Mouse (Mus musculus): ENCODE data around the gene Padi4.
A peak's percentile ranks its signal among the peaks of the same experiment; 100 is the strongest.

Gene Padi4

DNA sequence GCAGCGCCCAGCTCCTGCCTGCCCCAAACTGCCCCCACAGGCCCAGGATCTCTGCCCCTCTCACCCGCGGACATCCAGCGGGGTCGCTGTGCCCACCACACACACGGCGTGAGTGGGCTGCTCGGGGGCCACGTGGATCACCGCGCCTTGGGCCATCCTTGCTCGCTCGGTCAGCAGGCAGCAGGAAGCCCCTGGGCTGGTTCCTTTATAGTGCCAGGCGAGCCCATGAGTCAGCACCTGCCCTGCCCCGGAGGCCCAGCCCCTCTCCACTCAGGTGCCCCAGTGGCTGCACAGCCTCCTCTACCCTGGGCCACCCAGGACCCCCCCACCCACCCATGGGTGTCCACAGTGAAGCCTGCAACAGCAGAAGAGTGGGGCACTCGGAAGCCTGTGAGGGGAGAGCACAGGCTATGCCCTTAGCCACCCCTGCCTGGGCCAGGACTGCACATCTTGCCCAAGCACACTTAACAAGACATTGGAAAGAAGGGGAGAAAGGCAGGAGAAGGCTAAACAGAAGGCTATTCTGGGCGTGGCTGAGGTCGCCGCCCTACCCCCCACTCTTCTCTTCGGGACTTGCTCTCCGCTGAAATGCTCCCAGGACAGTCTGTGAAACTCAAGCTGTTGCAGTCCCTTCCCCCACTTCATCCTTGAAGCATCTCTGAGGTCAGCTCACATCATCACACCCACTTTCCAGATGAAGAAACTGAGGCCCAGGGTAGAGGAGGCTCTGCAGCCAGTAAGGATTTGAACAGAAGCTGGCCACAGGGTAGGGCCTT lies at the start of gene Padi4:
Padi4 (minus strand) TSS at position 212 of the 776 bp plus-strand sequence.
- DNase-seq (ENCODE audit: low spot score in 2 of 2): no peak

DNA sequence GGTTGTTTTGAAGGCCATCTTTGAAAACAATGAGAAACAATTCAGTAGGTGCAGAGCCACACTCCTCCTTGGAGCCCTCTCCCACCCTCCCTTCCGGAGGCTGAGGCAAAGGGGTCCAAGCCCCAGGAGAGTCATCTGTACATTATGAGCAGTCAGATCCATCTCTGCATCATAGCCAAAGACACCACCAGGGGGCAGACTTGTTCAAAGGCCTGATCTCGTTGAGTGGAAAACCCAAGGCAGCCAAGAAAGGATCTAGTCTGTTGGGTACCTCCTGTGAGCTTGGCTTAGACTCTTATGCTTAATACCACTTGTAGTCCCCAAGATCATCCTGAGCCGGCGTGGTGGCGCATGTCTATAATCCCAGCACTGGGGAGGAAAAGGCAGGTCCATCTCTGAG lies 48.0 kb upstream of the Padi4 start:
- peak; percentile 50 to 72 for DNase-seq (ENCODE audit: low spot score in 2 of 2)

DNA sequence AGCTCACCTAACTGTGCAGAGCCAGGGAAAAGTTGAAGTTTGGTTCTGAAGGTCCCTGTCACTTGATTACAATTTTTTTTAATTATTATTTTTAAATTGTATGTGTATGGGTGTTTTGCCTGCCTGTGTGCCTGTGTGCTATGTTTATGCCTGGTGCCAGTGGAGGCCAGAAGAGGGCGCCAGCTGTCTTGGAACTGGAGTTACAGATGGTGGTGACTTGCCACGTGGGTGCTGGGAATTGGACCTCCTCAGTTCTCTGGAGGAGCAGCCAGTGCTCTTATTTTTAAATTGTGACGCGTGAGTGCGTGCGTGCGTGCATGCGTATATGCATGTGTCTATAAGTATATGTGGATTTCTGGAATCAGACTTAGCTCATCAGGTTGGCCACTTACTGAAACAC lies 43.4 kb upstream of the Padi4 start:
- DNase-seq (ENCODE audit: low spot score in 2 of 2): no peak

DNA sequence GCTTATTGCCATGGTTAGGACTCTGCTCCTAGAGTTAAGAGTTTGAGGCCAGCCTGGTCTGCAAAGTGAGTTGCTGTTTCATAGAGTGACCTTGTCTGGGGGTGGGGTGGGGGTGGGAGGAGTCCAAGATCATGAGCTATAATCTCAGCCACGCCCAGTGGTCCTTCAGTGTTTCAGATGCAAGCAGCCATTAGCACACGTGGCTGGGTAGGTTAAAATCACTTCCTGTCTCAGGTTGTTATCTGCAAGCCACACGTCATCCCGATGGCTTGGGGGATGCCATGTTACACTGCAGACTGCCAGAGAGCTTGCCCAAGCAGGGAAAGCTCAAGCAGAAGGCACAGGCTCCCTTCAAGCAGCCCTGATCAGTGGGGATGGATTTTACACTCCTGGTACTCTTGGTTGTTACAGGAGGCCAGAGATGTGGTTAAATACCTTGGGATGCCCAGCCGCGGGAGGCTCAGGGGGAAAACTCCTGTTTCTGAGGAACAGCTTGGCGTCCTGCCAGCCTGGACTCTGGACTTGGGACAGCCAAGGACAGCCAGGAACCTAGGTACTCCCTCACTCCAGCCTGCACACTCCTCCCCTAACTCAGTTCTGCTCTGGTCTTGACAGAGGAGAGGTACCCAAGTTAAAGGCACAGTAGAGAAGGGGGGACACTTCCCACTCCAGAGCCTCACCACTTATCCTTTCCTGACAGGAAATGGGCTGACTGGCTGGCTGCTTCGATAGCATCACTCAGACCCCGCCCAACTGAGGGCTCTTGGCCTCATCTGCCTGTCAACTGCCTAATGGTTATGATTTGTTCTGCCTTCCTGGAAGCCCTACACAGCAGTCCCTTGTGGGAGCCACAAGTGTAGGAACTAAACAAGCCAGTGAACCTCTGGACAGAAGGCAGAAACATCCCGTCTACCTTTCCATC lies 42.2 kb upstream of the Padi4 start:
- no peak for DNase-seq (ENCODE audit: low spot score in 2 of 2)

DNA sequence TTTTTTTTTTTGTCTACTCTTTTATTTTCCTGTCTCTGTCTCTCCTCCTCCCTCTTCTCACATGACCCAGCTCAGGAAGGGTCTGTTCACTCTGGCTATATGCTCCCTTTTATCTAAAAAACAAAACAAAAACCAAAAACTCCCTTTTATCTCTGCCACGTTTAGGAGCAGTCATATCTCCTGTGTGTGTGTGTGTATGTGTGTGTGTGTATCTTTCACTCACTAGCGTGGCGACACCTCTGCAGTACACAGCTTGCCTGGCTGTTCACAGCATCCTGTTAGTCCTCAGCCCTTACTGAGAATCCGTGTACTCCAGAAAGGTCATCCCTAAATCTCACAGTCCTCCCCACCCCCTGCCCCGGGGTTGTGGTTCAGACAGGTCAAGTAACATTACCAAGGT lies 41.5 kb upstream of the Padi4 start:
- no peak for DNase-seq (ENCODE audit: low spot score in 2 of 2)

DNA sequence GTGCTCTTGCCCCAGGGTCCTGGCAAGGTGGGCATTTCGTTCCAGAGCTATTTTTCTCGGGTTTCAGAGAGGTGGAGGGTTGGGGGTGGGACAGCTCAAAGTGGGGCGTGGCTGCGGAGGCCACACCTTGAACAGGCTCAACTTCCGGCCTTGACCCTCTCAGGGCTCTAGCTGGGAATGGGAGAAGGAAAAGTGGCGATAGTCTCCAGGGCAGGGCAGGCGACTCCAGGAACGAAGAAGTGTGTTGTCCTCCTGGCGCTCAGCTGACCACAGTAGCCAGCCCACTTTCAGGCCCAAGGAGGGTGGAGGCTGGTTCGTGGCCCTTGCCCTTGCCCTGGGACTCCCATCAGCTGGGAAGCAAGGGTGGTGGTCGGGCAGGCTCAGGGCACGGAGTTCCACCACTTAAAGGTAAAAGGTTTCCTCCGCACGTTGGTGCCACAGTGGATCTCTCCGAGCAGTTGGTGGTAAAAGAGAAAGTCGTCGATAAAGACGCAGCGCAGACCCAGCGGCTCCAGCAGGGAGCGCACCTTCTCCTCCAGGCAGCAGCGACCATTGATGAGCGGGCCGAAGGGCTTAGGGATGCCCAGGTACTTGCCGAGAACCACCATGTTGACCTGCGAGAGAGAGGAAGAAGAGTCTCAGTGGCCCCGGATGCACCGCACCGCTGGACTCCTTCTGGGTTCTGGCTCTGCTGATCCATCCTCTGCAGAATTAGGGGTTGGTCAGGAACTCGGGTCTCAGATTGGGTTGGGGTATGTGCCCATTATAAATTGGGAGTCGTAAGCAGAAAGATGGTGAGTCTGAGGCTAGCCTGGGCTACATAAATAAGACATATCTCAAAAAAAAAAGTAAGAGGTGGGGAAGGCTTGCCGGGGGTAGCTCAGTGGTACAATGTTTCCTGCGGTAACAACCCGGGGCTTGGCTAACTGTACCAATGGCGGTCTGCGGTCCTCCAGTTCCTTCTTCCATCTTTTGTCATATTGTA lies 40.5 kb upstream of the Padi4 start:
- DNase-seq (ENCODE audit: low spot score in 2 of 2): peak in 1 of 2 experiments; percentile 6

DNA sequence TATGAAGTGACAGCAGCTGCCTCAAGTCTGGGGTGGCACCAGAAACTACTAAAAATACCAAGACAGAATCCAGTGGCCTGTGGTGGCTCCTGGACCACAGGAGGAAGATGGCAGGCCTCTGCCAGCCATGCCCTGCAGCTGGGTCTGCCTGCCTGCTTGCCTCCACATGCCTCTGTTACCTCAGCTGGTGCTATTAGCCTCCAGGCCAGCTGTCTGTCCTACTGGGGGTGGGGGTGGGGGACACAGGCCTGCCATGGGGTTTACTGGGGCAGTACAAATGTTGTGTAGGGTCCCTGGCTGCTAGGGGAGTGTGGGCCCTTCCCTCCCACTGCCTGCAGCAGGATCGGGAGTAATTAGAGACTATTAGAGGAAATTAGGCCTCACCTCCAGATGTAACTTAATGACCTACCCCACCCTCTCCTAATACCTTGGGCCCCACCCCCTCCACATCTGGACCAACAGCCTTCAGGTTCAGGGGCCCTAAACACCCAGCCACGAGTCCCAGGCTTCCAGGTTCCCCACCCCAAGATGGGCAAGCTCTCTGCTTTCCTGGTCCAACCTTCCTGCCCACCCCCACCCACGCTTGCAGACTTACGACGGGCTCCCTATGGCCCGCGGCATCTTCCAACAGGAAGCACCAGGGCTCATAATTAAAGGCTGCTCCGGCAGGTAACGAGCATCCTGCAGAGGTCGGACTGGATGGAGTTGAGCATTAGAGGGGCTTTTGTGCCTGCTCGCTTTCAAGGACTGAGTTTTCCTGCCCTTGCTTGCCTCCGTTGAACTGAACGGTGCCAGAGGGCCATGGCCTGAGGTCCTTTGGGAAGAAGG lies 39.5 kb upstream of the Padi4 start:
- no peak for DNase-seq (ENCODE audit: low spot score in 2 of 2)

DNA sequence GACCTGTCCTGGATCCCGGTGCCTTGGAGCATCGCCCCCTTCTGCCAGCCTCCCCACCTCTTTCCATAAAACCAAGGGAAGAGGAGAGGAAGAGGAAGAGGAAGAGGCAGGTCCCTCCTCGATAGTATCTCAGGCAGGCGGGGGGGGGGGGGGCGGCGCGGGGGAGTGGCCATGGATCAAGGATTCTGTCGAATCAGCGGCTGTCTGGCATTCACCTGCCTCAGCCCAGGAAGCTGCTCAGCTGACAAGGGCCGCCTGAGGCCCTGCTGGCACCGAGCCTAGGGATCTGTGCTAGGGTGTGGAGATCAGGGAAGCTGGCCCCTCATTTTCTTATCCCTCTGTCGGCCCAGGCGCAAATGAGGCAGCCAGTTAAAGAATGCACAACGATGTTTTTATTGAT lies 38.6 kb upstream of the Padi4 start:
- DNase-seq (ENCODE audit: low spot score in 2 of 2): no peak

DNA sequence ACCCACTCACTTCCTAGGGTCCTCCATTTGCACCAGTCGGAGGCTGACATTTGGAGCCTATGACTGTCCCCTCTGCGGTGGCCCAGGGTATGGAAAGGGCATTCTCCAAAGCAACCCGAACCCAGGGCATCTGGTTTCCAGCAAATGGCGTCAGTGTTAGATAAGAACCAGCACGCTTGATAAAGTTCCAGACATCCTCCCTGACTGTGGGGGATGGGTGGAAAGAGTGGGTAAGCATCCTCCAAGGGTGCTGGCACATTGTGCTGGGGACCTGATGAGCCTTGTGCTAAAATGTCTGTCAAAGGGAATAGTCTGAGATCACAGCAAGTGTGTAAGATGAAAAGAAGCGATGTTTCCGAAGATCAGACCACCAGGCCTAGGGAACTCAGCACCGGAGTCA lies 38.2 kb upstream of the Padi4 start:
- no peak for DNase-seq (ENCODE audit: low spot score in 2 of 2)

DNA sequence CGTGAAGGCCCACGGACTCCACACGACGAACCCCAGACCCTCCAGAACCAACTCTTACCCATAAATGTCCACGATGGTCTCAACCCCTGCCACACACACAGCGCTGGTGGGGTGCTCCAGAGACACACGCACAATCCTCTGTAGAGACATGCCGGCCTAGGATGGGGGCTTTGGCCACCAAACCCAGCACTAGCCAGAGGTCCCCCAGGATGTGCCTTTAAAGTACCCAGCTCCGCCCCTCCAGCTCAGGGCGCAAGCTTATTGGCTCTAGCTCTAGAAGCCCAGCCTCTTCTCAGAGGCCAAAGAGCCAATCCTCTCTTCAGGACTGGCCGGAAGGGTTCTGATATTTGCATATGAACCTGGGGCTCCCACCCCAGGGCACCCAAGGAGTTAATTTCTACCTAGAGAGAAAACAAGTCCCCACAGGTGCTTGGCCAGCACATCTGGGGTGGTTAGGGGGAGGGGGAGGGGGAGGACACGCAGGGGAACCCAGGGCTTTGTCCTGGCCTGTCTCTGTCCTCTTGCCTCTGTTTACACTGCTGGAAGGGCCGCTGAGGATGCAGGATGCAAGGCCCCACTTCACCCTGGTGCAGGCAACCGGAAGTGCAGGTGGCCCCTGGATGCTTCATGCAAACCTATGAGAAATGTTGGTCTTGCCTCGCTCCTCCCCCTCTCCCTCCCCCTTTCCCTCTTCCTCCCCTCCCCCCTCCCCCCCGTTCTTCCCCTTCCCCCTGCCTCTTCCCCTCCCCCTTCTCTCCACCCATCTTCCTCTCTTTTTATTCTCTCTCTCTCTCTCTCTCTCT lies 36.6 kb upstream of the Padi4 start, which contains the start of gene Padi3:
Padi3 (minus strand) TSS at position 191 of the 803 bp plus-strand sequence.
- DNase-seq (ENCODE audit: low spot score in 2 of 2): no peak

DNA sequence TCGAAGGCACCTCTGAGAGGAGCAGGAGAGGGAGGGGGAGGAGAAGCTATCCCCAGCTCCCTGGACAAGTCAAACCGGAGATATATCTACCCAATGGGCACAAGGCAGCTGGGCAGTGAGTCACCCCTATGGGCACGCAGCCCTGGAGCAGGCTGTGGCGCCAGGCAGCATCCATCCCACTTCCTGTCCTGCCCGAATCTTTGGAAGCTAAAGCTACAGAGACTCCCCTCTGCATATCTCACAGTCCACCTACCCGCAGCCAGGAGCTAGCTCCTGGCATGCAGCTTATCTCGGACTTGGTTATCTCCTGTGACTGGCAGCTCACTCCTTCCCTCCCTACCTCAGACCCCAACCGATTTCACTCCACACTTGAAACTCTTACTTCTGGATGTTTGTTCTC lies 35.1 kb upstream of the Padi4 start:
- no peak for DNase-seq (ENCODE audit: low spot score in 2 of 2)

DNA sequence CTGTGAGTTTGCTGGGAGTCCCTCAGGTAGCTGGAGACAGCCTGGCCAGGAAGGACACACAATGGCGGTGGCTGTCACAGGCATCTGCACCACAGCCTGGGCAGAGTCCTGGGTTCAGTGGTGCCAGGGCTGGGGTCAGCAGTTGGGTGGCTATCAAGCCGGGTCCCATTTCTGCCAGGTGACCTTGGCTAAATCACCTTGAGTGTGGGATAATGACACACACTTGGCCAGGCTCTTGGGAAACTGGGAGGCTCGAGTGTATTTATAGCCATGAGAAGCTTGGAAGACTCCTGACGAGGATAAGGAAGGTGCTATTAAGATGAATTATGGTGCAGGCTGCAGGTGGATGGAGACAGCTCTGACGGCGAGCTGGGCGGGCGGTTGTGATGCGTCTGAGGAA lies 30.6 kb upstream of the Padi4 start:
- no peak for DNase-seq (ENCODE audit: low spot score in 2 of 2)

DNA sequence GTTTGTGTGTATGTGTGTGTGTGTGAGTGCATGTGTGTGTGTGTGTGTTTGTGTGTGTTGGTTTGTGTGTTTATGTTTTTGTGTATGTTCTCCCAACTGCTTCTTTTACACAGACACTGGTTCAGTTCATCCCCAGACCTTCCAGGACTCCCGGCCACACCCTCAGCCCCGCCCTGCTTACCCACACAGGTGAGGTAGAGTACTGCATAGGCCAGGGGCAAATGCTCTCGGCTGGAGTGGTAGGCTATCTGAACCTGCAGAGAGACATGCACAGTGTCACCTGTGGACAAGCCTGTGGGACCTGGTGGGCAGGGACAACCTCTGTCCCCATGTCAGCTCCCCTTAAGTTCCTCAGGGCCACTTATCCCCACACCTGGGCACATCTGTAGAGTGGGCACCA lies 27.3 kb upstream of the Padi4 start:
- no peak for DNase-seq (ENCODE audit: low spot score in 2 of 2)

DNA sequence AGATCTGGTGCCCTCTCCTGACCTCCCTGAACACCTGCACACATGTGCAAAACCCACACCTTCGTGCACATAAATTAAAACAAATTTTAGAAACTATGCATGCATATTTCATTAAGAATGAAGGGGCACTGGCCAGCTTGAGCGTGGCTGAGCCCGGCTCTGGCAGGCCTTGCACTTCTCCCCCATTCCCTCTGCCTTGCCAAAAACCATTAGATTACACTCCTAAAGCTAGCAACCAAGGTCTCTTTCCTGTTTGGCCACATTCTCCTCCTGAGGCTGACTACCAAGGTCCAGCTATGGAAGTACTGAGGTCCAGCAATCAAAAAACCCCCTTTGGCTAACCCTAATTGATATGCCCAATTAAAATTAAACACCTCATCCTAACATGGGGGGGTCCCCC lies 22.8 kb upstream of the Padi4 start:
- no peak for DNase-seq (ENCODE audit: low spot score in 2 of 2)

DNA sequence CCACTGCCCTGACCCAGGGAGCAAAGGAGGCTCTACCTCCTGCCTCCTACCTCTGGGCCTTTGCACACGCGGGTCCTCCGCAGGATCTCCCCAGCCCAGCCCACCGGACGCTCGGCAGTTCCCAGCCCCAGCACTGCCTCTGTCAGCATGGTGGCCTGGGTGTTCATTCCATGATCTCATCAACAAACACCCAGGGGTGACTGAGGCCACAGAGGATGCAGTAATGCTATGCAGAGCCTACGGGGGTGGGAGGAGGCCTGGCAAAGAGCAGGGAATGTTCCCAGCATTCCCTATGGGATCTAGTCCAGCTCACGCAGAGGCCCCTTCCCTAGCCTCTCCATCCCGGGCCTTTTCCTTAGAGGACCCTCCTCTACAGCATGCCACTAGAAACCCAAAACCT lies 20.6 kb upstream of the Padi4 start:
- no peak for DNase-seq (ENCODE audit: low spot score in 2 of 2)

DNA sequence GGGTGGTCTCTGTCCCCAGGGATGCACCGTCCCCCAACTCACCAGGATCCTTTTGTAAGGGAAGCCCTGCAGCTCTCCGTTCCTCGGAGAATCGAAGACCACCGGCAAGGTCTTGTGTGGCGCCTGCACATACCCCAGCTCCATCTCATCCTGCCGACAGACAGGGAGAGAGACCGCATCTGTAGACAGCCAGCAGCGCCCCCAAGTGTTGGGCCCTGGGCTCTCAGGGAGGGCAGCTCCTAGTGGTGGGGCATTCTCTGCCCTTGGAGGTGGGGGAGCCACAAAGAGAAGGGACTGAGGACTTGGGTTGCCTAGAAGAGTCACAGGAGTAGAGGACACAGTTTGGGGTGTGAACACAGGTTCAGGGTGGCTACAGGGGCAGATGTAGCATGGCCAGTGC lies 19.8 kb upstream of the Padi4 start:
- DNase-seq (ENCODE audit: low spot score in 2 of 2): no peak

DNA sequence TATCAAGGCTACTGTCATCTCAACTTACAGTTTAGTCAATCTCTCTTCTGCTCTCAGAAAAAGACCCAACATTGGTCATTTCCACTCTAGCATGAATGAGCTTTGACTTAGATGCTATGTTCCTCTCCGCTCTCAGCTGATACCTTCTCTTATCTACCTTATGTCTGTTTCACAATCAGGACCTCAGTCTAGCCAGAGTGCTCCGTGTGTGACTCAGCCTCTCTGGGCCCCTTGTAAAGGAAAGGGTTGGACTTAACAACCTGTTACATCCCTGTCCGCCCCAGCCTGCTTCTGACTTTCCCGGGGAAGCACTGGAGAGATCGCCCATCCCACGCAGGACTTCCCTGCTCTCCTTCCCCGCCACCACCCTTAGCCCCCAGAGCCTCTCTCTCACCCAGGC lies 18.5 kb upstream of the Padi4 start:
- DNase-seq (ENCODE audit: low spot score in 2 of 2): no peak

DNA sequence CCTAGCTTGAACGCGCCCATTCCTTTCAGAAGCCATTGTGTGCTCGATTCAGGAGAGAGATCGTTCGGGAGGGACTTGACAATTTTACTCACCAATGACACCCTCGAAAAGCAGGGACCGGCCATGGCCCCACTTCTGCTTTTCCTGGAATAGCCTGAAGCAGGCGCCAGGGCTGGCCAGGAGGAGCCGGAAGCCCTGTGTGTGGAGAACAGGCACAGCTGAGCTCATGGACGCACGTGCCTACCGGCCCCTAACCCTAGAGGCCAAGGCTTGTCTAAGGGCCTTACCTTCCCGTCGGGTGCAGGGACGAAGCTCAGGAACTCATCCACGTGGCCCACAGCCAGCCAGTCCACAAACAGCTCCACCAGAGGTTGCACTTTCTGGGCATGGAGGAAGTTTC lies 17.0 kb upstream of the Padi4 start:
- DNase-seq (ENCODE audit: low spot score in 2 of 2): no peak

DNA sequence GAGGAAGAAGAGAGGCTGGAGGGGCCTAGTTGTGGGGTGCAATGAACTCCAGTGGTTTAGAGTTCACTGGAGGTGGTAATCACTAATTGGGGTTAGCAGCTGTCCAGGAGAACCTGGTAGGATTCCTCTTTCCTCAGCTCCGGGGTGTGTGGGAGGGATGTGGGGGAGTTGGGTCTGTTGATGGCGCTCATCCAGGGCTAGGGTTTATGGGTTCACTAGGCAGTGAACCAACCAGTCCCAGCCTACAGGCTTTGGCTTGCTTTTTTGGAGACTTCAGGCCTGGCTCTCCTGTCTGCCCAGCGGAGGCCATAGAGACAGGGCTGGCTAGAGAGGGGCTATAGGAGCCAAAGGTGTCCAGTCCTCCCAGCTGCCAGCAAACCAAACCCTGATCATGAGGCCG lies 15.9 kb upstream of the Padi4 start:
- DNase-seq (ENCODE audit: low spot score in 2 of 2): no peak

DNA sequence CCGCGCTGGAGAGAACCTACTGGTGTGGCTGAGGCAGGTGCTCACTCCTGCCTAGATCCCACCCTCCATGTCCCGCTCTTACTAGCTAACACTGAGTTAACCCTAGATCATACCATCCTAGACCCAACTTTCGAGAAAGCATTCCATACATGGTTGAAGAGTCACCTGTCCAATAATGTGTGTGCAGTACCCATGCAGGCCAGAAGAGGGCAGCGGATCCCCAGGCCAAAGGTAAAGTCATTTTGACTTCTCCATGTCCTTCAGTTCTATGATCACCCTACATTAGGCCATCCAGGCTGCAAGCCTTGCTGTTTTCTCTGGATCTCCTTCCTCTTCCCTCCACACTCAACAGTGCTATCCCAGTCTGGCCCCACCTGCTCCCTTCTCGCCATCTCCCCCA lies 14.9 kb upstream of the Padi4 start:
- peak; percentile 24 to 36 for DNase-seq (ENCODE audit: low spot score in 2 of 2)

Data from frontal cortex, postnatal 36 days (tissue).